Mouse (Mus musculus): ENCODE measurements around the gene Fcer1g. TPM values are rescaled to one million over a fixed set of nuclear protein-coding genes. Genes with fewer than 3 reads are reported as not detected.
A peak's percentile ranks its signal among the peaks of the same experiment; 100 is the strongest.

The Fcer1g gene
- polyA plus RNA-seq, 1 experiment from 2014 or later: 83.6 TPM

GRCm38 (mm10) chr1:171260316-171260715, 26.2 kb upstream of the Fcer1g start:
- peaks cover 4% of the 10 kb centered on the region for H3K4me1 ChIP-seq (replicated peaks; ENCODE audit: control insufficient read depth, insufficient read depth, low read length)
- ATAC-seq (replicated peaks; ENCODE audit: low FRiP score): no peak
- no peak overlapping the region for H3K4me3 ChIP-seq (ENCODE audit: low read depth, low read length)
- peaks cover 7% of the 10 kb centered on the region; the same call in 1 of the 2 replicates for H3K27me3 ChIP-seq (replicated peaks; ENCODE audit: control insufficient read depth, insufficient read depth, low read length)
- H3K36me3 ChIP-seq (ENCODE audit: control insufficient read depth, insufficient read depth, low read length): no peaks in the 10 kb centered on the region
- no peak for DNase-seq (ENCODE audit: low spot score)
- no peaks in the 10 kb centered on the region for H3K9me3 ChIP-seq (ENCODE audit: control insufficient read depth, low read length)
- no peak overlapping the region for H3K27ac ChIP-seq (ENCODE audit: low read depth, low read length)
- WGBS: 43% methylated on average over 3 of the region's 3 CpGs
- no peak overlapping the region for H3K9ac ChIP-seq (ENCODE audit: low read depth, low read length)
- no peak overlapping the region for H3K4me2 ChIP-seq

GRCm38 (mm10) chr1:171258921-171259320, 24.8 kb upstream of the Fcer1g start:
- Histone ChIP-seq H3K27ac (ENCODE audit: low read depth, low read length) (no peak overlapping the region), H3K36me3 (ENCODE audit: control insufficient read depth, insufficient read depth, low read length) (no peaks in the 10 kb centered on the region), H3K9ac (ENCODE audit: low read depth, low read length) (no peak overlapping the region), H3K4me2 (peak overlapping the region; percentile 42), H3K4me1 (replicated peaks; ENCODE audit: control insufficient read depth, insufficient read depth, low read length) (peaks cover 4% of the 10 kb centered on the region), H3K4me3 (ENCODE audit: low read depth, low read length) (no peak overlapping the region), H3K9me3 (ENCODE audit: control insufficient read depth, low read length) (no peaks in the 10 kb centered on the region), H3K27me3 (replicated peaks; ENCODE audit: control insufficient read depth, insufficient read depth, low read length) (peaks cover 7% of the 10 kb centered on the region; the same call in 1 of the 2 replicates)
- ATAC-seq (replicated peaks; ENCODE audit: low FRiP score) (no peak), DNase-seq (ENCODE audit: low spot score) (no peak)
- WGBS: 51% methylated on average over 17 of the region's 17 CpGs

- no peak overlapping the region for H3K27ac ChIP-seq (ENCODE audit: low read depth, low read length)
- H3K9ac ChIP-seq (ENCODE audit: low read depth, low read length): no peak overlapping the region
- H3K27me3 ChIP-seq (replicated peaks; ENCODE audit: control insufficient read depth, insufficient read depth, low read length): peaks cover 9% of the 10 kb centered on the region; the same call in 1 of the 2 replicates
- 80% methylated on average over 9 of the region's 9 CpGs for WGBS
- H3K4me3 ChIP-seq (ENCODE audit: low read depth, low read length): no peak overlapping the region
- ATAC-seq (replicated peaks; ENCODE audit: low FRiP score) (no peak), DNase-seq (ENCODE audit: low spot score) (no peak)
- no peak overlapping the region for H3K4me2 ChIP-seq
- no peaks in the 10 kb centered on the region for H3K36me3 ChIP-seq (ENCODE audit: control insufficient read depth, insufficient read depth, low read length)
- H3K9me3 ChIP-seq (ENCODE audit: control insufficient read depth, low read length): no peaks in the 10 kb centered on the region
- peaks cover 3% of the 10 kb centered on the region for H3K4me1 ChIP-seq (replicated peaks; ENCODE audit: control insufficient read depth, insufficient read depth, low read length)
Observed at GRCm38 (mm10) chr1:171257781-171258180, 23.6 kb upstream of the Fcer1g start.

- DNase-seq (ENCODE audit: low spot score): no peak
- Histone ChIP-seq H3K9ac (ENCODE audit: low read depth, low read length) (no peak overlapping the region), H3K36me3 (ENCODE audit: control insufficient read depth, insufficient read depth, low read length) (no peaks in the 10 kb centered on the region), H3K4me2 (no peak overlapping the region), H3K4me1 (replicated peaks; ENCODE audit: control insufficient read depth, insufficient read depth, low read length) (no peaks in the 10 kb centered on the region; the same call in 1 of the 2 replicates), H3K4me3 (ENCODE audit: low read depth, low read length) (no peak overlapping the region), H3K27me3 (replicated peaks; ENCODE audit: control insufficient read depth, insufficient read depth, low read length) (peaks cover 11% of the 10 kb centered on the region; the same call in 1 of the 2 replicates), H3K9me3 (ENCODE audit: control insufficient read depth, low read length) (no peaks in the 10 kb centered on the region), H3K27ac (ENCODE audit: low read depth, low read length) (no peak overlapping the region)
- 64% methylated on average over 15 of the region's 15 CpGs for WGBS
- ATAC-seq (replicated peaks; ENCODE audit: low FRiP score): no peak
Observed at GRCm38 (mm10) chr1:171256937-171257548, 22.9 kb upstream of the Fcer1g start.

GRCm38 (mm10) chr1:171256095-171256818, 22.1 kb upstream of the Fcer1g start:
- Histone ChIP-seq H3K9ac (ENCODE audit: low read depth, low read length) (no peak overlapping the region), H3K4me1 (replicated peaks; ENCODE audit: control insufficient read depth, insufficient read depth, low read length) (peaks cover 5% of the 10 kb centered on the region; the same call in 1 of the 2 replicates), H3K27me3 (replicated peaks; ENCODE audit: control insufficient read depth, insufficient read depth, low read length) (peaks cover 12% of the 10 kb centered on the region), H3K27ac (ENCODE audit: low read depth, low read length) (no peak overlapping the region), H3K9me3 (ENCODE audit: control insufficient read depth, low read length) (no peaks in the 10 kb centered on the region), H3K36me3 (ENCODE audit: control insufficient read depth, insufficient read depth, low read length) (no peaks in the 10 kb centered on the region), H3K4me2 (no peak overlapping the region), H3K4me3 (ENCODE audit: low read depth, low read length) (no peak overlapping the region)
- 86% methylated on average over 24 of the region's 24 CpGs for WGBS
- DNase-seq (ENCODE audit: low spot score) (no peak), ATAC-seq (replicated peaks; ENCODE audit: low FRiP score) (no peak)

- H3K9me3 ChIP-seq (ENCODE audit: control insufficient read depth, low read length): no peaks in the 10 kb centered on the region
- H3K36me3 ChIP-seq (ENCODE audit: control insufficient read depth, insufficient read depth, low read length): no peaks in the 10 kb centered on the region
- peaks cover 12% of the 10 kb centered on the region for H3K27me3 ChIP-seq (replicated peaks; ENCODE audit: control insufficient read depth, insufficient read depth, low read length)
- H3K4me1 ChIP-seq (replicated peaks; ENCODE audit: control insufficient read depth, insufficient read depth, low read length): peaks cover 22% of the 10 kb centered on the region
- no peak overlapping the region for H3K9ac ChIP-seq (ENCODE audit: low read depth, low read length)
- peak overlapping the region; percentile 4; the same call in 1 of the 2 replicates for H3K4me2 ChIP-seq
- no peak overlapping the region; the same call in 1 of the 2 replicates for H3K27ac ChIP-seq (ENCODE audit: low read depth, low read length)
- H3K4me3 ChIP-seq (ENCODE audit: low read depth, low read length): no peak overlapping the region
- WGBS: 62% methylated on average over 17 of the region's 17 CpGs
- no peak for DNase-seq (ENCODE audit: low spot score)
- no peak for ATAC-seq (replicated peaks; ENCODE audit: low FRiP score)
Observed at GRCm38 (mm10) chr1:171252415-171252814, 18.2 kb upstream of the Fcer1g start.

- WGBS: 20% methylated on average over 13 of the region's 13 CpGs
- H3K4me3 ChIP-seq (ENCODE audit: low read depth, low read length): peak overlapping the region; percentile 19; the same call in 1 of the 2 replicates
- no peak for DNase-seq (ENCODE audit: low spot score)
Observed at GRCm38 (mm10) chr1:171251594-171252324, 17.6 kb upstream of the Fcer1g start.

GRCm38 (mm10) chr1:171250680-171251593, 16.8 kb upstream of the Fcer1g start, which contains the start of gene Ndufs2:
TSS of gene Ndufs2 (minus strand) at chr1:171251388.
- Histone ChIP-seq H3K4me2 (peak within 1 kb of the TSS; percentile 49), H3K9me3 (ENCODE audit: control insufficient read depth, low read length) (no peaks in the 10 kb centered on the region), H3K4me3 (ENCODE audit: low read depth, low read length) (peak within 1 kb of the TSS; percentile 19), H3K36me3 (ENCODE audit: control insufficient read depth, insufficient read depth, low read length) (no peaks in the 10 kb centered on the region), H3K27me3 (replicated peaks; ENCODE audit: control insufficient read depth, insufficient read depth, low read length) (peaks cover 12% of the 10 kb centered on the region), H3K4me1 (replicated peaks; ENCODE audit: control insufficient read depth, insufficient read depth, low read length) (peaks cover 27% of the 10 kb centered on the region), H3K9ac (ENCODE audit: low read depth, low read length) (peak within 1 kb of the TSS; percentile 1; the same call in 1 of the 2 replicates), H3K27ac (ENCODE audit: low read depth, low read length) (no peak within 1 kb of the TSS; the same call in 1 of the 2 replicates)
- DNase-seq (ENCODE audit: low spot score) (no peak), ATAC-seq (replicated peaks; ENCODE audit: low FRiP score) (no peak)
- WGBS: 28% methylated on average over 26 of the region's 26 CpGs

More at GRCm38 (mm10) chr1:171251594-171252324, 17.6 kb upstream of the Fcer1g start:
- Histone ChIP-seq H3K4me2 (peak overlapping the region; percentile 49), H3K27ac (ENCODE audit: low read depth, low read length) (no peak overlapping the region; the same call in 1 of the 2 replicates), H3K9ac (ENCODE audit: low read depth, low read length) (peak overlapping the region; percentile 1; the same call in 1 of the 2 replicates), H3K36me3 (ENCODE audit: control insufficient read depth, insufficient read depth, low read length) (no peaks in the 10 kb centered on the region), H3K27me3 (replicated peaks; ENCODE audit: control insufficient read depth, insufficient read depth, low read length) (peaks cover 12% of the 10 kb centered on the region), H3K9me3 (ENCODE audit: control insufficient read depth, low read length) (no peaks in the 10 kb centered on the region), H3K4me1 (replicated peaks; ENCODE audit: control insufficient read depth, insufficient read depth, low read length) (peaks cover 23% of the 10 kb centered on the region)
- no peak for ATAC-seq (replicated peaks; ENCODE audit: low FRiP score)

Measured in liver, embryonic 11.5 days (tissue).